In the genomic region with DNA sequence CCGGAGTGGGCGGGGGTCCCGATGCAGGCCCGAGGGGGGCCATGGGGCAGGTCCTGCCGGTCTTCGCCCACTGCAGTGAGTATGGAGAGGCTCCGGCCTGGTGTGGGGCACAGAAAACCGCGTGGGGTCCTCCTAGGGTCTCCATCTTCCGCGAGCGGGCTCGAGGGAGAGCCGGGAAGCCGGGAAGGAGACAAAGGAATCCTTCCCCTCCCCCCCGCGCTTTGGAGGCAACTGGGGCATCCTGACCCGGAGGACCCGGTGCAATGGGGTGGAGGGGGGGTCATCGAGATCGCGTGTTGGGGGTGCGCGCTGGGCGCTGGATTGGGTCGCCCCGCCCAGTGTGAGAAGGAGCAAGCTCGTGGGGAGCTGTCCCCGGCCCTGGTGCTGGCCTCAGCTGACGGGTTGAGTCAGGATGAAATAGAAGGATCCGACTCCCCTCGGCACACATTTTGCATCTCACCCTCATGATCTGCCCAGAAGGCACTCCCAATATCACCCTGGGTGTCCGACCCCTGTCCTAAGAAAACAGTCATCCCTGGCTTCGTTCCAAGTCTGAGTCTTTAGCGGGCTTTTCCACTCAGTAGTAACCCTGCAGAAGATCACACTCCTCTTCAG, we compare ENCODE assay signal across 8 mouse cellular contexts. TPM values are rescaled to one million over a fixed set of nuclear protein-coding genes. Genes with fewer than 3 reads are reported as not detected.
DNase-seq lines count a peak whose midpoint lies in the region; ATAC-seq and TF ChIP-seq lines count a peak whose summit lies in the region.
"Had no signal": no experiment of that assay in that cellular context is flagged by ENCODE, and none has a peak within 500 bp of the region (broad histone marks: within the 10 kb centered on the region; RNA-seq: fewer than 3 reads in every experiment).

No protein-coding gene starts in this region.

- TF ChIP-seq CTCF in G1E (IDR thresholded peaks at IDR 0.05; ENCODE audit: low read depth, low read length): no peak

- H3K4me2 ChIP-seq in kidney, embryonic 16.5 days (replicated peaks; ENCODE audit: low read depth, low read length): peak overlapping the region; percentile 97

- no peak for ATAC-seq in G1E (ENCODE audit: extremely low read depth, insufficient number of reproducible peaks, low FRiP score, poor library complexity, severe bottlenecking)
- ATAC-seq in granulocyte monocyte progenitor cell, adult 5-6 weeks (replicated peaks; ENCODE audit: poor library complexity, severe bottlenecking): peak; percentile 51
- ATAC-seq in kidney, embryonic 16.5 days (ENCODE audit: low FRiP score, low TSS enrichment): peak; percentile 68

- no peaks in the 10 kb centered on the region for H3K36me3 ChIP-seq in G1E (replicated peaks)
- H3K36me3 ChIP-seq in kidney, embryonic 16.5 days (ENCODE audit: insufficient read depth, low read length): no peaks in the 10 kb centered on the region

- WGBS in kidney, embryonic 16.5 days: under 1% methylated on average over 35 of the region's 35 CpGs

- no peaks in the 10 kb centered on the region for H3K9me3 ChIP-seq in G1E (replicated peaks)
- no peaks in the 10 kb centered on the region for H3K9me3 ChIP-seq in kidney, embryonic 16.5 days (ENCODE audit: low read length)

- H3K27ac ChIP-seq in kidney, embryonic 16.5 days (ENCODE audit: low read length): no peak overlapping the region

- H3K9ac ChIP-seq in kidney, embryonic 16.5 days (replicated peaks; ENCODE audit: low read length): peak overlapping the region; percentile 50

- peaks cover 29% of the 10 kb centered on the region for H3K4me1 ChIP-seq in G1E (ENCODE audit: insufficient read depth, low read depth, low read length)
- peaks cover 16% of the 10 kb centered on the region; the same call in 1 of the 2 replicates for H3K4me1 ChIP-seq in kidney, embryonic 16.5 days (ENCODE audit: insufficient read depth, low read length)

- DNase-seq in CD4-positive helper T cell, adult 2 months (ENCODE audit: low read depth, low spot score): peak; percentile 68
- DNase-seq in G1E (ENCODE audit: low spot score): peak; percentile 42
- peak; percentile 67 to 76 for DNase-seq in cerebellum, postnatal 25 days
- DNase-seq in lung, postnatal 10 days: peak; percentile 80
- peak; percentile 76 for DNase-seq in retina, postnatal 1 day

- H3K27me3 ChIP-seq in G1E (ENCODE audit: insufficient read depth, low read length): peaks cover 35% of the 10 kb centered on the region
- H3K27me3 ChIP-seq in kidney, embryonic 16.5 days (ENCODE audit: insufficient read depth, low read length): peaks cover 44% of the 10 kb centered on the region

- peak overlapping the region; percentile 70 for H3K4me3 ChIP-seq in G1E (ENCODE audit: low read depth, low read length)
- peak overlapping the region; percentile 58 for H3K4me3 ChIP-seq in kidney, embryonic 16.5 days (ENCODE audit: low read length)

RNA-seq across cellular contexts. Expression of a gene that starts 0.5 kb away (rescaled TPM):
- 0.73 and 0.98 TPM in 2 replicates for total RNA-seq in G1E (2014; fragmentation: Nextera tagmentation)
- total RNA-seq in G1E (2017): 0.06 and 0.11 TPM in 2 replicates
- 0.94 and 0.96 TPM in 2 replicates for polyA plus RNA-seq in G1E (2012)
- not detected in 2 replicates for total RNA-seq in granulocyte monocyte progenitor cell, adult 5-6 weeks (2014; fragmentation: Nextera tagmentation)
- total RNA-seq in granulocyte monocyte progenitor cell, adult 5-6 weeks (2017): not detected in 2 replicates
- 8.0 and 9.4 TPM in 2 replicates for polyA plus RNA-seq in kidney, embryonic 16.5 days (2015; fragmentation: Nextera tagmentation; extraction: Ambion mirVana)

RNA-seq across cellular contexts. Expression of a gene that starts 3.0 kb away (rescaled TPM):
- total RNA-seq in G1E (2014; fragmentation: Nextera tagmentation) (not detected in 2 replicates), G1E (2017) (not detected in 2 replicates)
- not detected in 2 replicates for polyA plus RNA-seq in G1E (2012)
- not detected in 2 replicates for total RNA-seq in granulocyte monocyte progenitor cell, adult 5-6 weeks (2014; fragmentation: Nextera tagmentation)
- not detected in 2 replicates for total RNA-seq in granulocyte monocyte progenitor cell, adult 5-6 weeks (2017)
- 0.22 TPM in 1 of 2 replicates, not detected in the other for polyA plus RNA-seq in kidney, embryonic 16.5 days (2015; fragmentation: Nextera tagmentation; extraction: Ambion mirVana)
- total RNA-seq: layer of hippocampus, adult 18-20 months had no signal

RNA-seq across cellular contexts. Expression of a gene that starts 11.3 kb away (rescaled TPM):
- 146 and 171 TPM in 2 replicates for total RNA-seq in G1E (2014; fragmentation: Nextera tagmentation)
- 239 and 292 TPM in 2 replicates for total RNA-seq in G1E (2017)
- 560 and 712 TPM in 2 replicates for polyA plus RNA-seq in G1E (2012)
- 60.7 and 70.5 TPM in 2 replicates for total RNA-seq in granulocyte monocyte progenitor cell, adult 5-6 weeks (2014; fragmentation: Nextera tagmentation)
- total RNA-seq in granulocyte monocyte progenitor cell, adult 5-6 weeks (2017): 52.8 and 63.3 TPM in 2 replicates
- 81.0 and 86.9 TPM in 2 replicates for polyA plus RNA-seq in kidney, embryonic 16.5 days (2015; fragmentation: Nextera tagmentation; extraction: Ambion mirVana)

RNA-seq across cellular contexts. Expression of a gene that starts 27.0 kb away (rescaled TPM):
- total RNA-seq in G1E (2014; fragmentation: Nextera tagmentation) (0.19 TPM in 1 of 2 replicates, not detected in the other), G1E (2017) (0.29 and 0.38 TPM in 2 replicates)
- 0.50 and 0.61 TPM in 2 replicates for polyA plus RNA-seq in G1E (2012)
- total RNA-seq in granulocyte monocyte progenitor cell, adult 5-6 weeks (2014; fragmentation: Nextera tagmentation): 8.1 and 13.7 TPM in 2 replicates
- 19.3 and 24.4 TPM in 2 replicates for total RNA-seq in granulocyte monocyte progenitor cell, adult 5-6 weeks (2017)
- 0.17 and 0.22 TPM in 2 replicates for polyA plus RNA-seq in kidney, embryonic 16.5 days (2015; fragmentation: Nextera tagmentation; extraction: Ambion mirVana)

RNA-seq across cellular contexts. Expression of a gene that starts 54.8 kb away (rescaled TPM):
- 13.8 and 14.2 TPM in 2 replicates for total RNA-seq in G1E (2014; fragmentation: Nextera tagmentation)
- 14.8 and 15.2 TPM in 2 replicates for total RNA-seq in G1E (2017)
- polyA plus RNA-seq in G1E (2012): 7.7 and 8.4 TPM in 2 replicates
- total RNA-seq in granulocyte monocyte progenitor cell, adult 5-6 weeks (2014; fragmentation: Nextera tagmentation): 20.7 and 35.1 TPM in 2 replicates
- 14.6 and 18.3 TPM in 2 replicates for total RNA-seq in granulocyte monocyte progenitor cell, adult 5-6 weeks (2017)
- 42.9 and 44.6 TPM in 2 replicates for polyA plus RNA-seq in kidney, embryonic 16.5 days (2015; fragmentation: Nextera tagmentation; extraction: Ambion mirVana)
